Mouse (Mus musculus) inflammation-experienced regulatory T-cells, adult 6 months (primary cell): Measurements from ENCODE around the gene P3h2. TPM values are rescaled to one million over a fixed set of nuclear protein-coding genes. Genes with fewer than 3 reads are reported as not detected.

ENCODE experiments used
- ATAC-seq: one replicate; pipeline ENCODE4 v1.8.0; 2017
- polyA plus RNA-seq, 3 experiments: library from polyadenylated mRNA; unstranded; fragments of 100-300 nt; shearing (Covaris generic); gene quantifications; one replicate each; pipeline ENCODE4 v1.2.1; 2017

P3h2 gene
- polyA plus RNA-seq, 3 experiments from 2014 or later, result 0.29 TPM; not detected in 2

DNA sequence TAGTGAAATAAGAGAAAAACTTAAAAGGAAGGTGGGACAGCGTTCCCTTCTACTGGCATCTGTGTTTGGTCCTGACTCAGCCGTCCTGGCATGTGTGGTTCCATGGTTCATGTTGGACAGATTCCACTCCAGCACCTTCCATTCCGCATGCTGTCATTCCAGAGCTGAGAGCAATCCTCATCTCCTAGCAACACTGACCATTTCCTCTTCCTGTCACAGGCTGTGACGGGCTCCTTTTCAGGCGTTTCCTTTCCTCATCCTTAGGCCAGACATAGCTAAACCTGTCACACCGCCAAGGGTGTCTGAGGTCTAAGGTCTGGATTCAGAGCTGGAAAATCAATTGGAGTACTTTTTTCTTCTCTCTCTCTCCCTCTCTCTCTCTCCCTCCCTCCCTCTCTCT lies 40.5 kb downstream of the P3h2 start:
- no peak for ATAC-seq

DNA sequence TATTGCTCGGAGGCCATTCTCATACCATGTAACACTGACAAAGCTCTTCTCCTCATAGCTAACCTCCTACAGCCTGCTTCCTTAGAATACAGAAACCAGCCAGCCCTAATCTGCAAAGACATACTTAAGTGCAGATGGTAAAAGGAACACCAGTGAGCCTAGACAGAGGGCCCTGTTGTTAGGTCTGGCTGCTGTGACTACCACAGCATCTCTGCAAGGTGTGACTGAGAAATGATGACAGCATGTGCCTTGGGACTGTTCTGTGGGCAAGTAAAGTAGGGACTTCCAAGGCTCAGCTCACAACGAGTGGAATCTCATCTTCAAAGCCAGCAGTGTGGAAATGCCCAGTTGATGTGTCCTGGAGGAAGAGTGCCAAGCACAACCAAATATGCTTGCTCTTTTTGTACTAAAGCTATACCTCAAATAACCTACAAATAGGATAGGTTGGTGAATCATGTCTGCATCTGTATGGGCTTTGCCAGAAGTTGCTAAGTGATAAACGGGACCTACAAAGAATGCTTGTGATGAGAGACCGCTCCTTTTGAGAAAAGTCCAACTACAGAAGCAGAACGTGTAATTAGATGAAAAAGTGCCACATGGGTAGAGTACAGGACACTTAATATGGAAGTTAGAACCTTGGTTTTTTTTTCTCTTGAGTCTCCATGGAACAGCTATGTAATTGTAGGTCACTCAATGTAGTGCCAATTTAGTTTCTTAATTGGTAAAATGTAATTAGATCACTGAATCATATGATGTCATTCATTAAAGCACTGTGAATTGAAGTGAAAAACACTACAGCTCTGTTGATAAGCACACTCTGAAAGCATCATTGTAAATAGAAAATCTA lies 45.1 kb downstream of the P3h2 start:
- no peak for ATAC-seq

DNA sequence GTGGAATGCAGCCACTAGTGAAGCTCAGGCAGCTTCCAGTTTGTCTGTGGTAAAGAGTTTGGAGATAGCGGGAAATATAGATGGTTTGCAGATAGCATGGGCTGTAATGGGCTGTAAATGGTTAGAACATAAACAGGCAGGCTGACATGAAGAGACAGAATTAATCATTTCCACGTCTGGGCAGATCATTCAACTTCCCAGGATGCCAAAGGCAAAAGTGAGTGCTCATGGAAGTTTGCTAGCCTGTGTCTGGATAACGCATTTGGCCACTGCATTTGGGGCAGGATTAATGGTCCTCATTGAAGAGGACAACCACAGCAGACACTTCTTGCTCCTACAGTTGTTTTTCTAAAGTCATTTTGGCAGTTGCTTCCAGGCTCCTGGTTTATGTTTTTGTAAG lies 52.0 kb downstream of the P3h2 start:
- no peak for ATAC-seq

DNA sequence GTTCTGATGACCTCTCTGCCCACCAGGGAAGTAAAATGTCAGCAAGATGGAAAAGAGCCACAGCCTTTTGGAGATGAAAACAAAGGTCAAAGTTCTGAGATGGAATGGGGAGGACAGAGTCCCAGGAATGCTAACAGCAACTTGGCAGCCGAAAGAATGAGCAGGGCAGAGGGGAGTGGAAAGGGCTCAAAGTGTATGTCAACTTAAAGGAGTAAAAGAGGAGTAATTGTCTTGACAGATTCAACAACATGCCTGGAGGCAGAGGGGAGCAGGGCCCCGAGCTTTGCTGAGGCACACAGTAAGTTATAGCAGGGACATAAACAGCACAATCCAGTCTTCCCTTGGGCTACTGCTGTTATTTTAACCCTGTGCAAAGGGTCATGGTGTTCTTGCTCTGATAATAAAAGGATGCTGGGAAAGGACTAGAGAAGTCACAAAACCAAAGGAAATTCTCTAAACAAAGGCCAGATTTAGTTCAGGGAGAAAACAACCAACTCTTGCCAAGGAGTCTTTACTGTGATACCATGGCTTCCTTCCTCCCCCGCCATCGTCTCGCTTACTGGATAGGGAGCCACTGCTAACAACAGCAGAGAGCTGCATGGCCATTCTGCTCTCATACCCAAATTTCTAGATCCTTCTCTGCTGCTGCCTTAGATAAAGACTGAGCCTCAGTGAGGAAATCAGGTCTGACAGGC lies 56.0 kb downstream of the P3h2 start:
- ATAC-seq, result no peak

DNA sequence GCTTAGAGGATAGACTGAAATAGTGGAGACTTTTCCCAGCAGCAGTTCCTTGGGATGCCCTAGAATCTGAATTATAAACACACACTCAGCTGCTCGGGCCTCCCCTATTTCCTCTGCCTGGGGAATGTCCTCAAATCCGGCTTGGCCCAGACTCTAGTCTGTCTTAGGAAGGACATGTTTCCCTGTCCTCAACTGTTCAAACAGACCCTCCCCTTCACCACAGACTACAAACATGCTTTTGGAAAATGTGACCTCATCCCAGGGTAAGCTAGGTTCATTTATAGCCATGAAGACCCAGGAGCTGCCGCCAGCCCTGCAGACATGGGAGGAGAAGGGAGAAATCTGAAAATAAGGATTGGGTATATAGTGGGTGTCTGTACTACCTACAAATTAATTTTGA lies 57.7 kb downstream of the P3h2 start:
- no peak for ATAC-seq

DNA sequence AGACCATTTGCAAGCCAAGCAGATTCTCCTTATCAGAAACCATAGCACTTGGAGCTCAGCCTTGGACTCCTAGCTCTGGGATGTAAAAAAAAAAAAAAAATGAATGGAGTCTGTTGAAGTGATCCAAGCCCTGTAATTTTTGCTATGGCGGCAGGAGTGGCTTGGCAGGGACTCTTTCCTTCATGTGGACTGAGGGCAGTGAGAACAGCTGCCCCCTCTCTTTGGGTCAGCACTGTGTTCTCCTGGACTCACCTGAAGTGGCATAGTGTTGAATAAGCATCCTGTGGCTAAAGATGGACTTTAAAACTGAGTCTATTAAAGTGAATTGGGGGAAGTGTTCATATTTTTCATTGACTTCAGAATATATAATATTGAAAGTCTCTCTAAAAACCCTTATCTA lies 58.2 kb downstream of the P3h2 start:
- no peak for ATAC-seq

DNA sequence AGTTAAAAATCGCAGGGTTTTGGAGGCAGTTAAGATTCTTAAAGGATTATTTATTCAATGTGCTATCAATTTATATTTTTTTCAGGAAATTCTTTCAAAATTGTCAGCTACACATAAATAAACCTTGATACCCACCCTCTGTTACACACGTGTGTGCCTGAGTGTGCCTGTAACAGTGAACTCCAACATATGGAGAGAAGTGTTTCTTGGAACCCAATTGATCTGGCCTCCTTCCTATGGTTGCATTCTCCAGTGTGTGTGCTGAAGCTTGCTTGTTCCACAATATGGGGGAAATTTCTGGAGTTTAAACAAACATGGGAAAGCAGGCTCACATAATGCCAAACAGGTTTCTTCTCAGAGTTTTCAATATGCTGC lies 63.7 kb downstream of the P3h2 start:
- no peak for ATAC-seq

DNA sequence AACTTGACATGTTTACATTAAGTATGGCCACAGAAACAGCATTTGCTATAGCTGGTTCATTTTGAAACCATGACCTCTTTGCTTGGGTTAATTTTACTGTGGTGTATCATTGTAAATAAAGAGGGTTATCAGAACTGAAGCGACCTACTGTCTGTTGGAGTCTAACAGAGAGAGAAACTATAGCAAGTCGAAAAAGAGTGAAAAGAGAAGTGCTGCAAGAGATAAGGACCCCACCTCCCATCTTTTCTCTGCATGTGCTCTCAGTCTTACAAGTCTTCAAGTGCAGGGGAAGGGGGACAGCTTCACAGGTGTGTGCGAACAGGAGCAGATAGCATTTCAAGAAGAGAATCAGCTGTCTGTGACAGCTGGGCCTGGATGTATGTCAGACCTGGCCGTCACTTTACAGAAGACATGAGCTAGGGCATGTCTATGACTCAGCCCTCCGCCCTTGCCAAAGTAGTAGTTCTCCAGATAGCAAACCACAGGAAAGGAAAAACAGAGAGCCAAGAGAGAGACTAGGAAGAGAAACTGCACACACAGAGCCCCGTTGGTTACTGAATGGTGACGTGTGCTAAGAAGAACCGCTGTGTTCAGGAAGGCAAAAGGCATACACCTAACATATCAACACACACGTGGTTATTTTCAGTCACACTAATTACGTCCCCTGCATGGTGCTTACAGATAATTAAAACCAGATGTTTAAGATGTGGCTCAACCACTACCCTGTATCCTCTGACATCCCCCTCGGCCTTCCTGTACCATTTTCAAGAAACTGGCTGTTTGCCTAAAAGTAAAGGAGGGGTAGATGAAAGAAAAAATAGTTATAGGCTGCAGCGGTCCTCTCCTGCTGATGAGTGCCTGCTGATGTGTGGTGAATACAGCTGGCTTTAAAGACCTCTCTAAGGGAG lies 64.3 kb downstream of the P3h2 start:
- no peak for ATAC-seq

DNA sequence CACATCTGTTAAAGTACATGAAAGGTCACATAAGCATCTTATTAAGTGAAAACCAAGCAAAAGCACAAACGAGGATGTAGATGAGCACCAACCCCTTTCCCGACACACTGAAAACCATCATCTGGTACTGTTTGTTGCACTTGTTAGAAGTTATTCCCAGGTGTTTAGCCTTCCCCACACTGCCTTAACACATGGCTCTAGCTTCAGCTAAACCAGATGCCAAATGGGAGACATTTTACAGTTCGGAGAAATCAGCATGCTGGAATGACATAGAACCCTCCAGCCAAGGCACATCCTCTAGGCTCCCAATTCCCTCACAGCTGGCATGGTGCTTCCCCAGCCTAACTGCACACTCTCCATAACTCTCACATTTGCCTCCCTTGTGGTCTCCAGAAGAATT lies 66.3 kb downstream of the P3h2 start:
- ATAC-seq, result no peak

DNA sequence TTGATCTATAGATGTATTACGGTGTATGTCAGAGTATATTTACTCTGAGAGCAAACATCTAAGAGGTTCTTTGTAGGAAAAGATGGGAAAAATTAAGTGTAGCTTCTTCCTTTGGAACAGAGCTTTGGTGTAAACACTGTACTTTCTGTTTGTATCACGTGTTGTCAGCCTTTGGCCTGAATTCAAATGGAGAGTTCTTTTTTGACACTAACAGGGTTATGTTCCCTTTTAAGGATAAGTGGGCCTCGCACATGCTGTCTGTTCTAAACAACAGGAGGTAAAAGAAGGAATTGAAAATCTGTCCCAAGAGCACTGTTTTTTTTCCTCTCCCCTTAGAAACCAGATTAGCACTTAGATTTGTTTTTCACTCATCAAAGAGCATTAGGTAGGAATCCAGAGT lies 70.1 kb downstream of the P3h2 start:
- ATAC-seq, result no peak

DNA sequence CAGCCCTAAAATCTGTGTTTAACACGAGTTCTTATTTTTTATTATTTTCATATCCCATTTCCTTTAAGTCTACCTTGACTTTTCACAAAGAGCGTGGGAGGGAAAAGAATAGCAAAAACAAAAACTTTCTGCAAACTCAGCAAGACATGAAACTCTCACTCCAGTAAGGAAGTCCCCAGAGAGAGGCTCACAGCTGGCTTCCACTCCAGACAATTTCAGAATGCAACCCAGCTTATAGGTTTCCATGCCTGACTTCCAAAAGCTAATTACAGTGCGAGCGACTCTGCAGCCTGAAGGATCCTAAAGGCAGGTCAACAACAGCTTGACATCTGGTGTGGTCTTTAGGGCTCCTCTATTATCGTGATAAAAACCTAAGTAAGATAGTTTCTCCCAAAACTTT lies 70.5 kb downstream of the P3h2 start:
- no peak for ATAC-seq

DNA sequence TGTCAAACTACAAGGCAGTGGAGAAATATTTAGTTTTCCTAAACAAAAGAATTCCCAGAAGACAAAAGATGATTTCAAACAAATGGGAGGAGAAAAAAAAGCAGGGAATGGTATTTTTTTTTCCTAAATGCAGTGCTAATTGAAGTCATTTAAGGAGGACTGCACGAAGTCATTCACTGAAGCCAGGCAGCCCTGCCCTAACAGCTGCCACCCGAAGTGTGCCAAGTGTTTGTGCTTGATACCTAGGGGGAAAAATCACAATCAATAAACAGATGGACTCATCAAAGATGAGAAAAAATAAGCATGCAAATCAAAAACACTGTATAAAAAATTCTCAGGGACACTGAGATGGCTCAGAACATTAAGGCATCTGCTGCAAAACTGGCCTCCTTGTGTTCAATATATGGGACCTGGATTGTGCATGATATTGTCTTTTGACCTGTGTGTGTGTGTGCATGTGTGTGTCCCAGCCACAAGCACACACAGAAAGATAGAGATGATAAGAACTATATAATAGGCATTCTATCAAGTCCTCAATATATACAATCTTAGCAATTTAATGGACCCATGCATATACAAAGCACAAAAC lies 76.1 kb downstream of the P3h2 start:
- ATAC-seq, result no peak

DNA sequence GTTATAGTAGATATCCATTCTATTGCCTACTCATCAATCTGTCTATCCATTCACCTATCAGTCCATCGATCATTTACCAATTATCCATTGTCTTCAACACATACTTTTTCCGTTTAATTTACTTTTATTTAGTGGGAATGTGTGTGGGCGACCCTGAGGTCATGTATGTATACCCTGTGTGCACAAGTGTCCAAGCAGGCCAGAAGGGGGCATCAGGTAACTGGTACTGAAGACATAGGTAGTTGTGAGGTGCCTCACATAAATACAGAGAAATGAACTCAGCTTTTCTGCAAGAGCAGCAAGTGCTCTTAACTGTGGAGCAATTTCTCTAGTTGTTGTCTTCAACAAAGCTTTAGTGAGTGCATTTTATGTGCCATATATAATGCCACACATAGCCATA lies 79.2 kb downstream of the P3h2 start:
- ATAC-seq, result no peak

DNA sequence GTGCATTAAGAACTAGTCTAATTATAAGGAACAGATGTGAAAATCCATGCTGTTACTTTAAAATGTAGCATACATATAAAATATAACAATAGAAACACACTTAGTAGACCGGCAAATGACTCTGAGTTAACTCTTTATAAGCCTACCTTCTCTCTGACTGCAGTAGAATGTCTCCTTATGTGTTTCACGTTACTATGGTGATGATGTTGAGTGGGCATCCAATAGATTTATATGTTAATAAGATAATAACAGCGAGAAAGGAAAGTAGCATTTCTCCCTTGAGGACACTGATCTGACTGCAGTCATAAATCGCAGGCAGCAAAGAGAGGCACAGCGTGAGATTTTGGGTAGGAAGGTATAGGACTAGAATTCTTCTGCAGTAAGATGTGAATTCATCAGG lies 81.0 kb downstream of the P3h2 start:
- no peak for ATAC-seq

DNA sequence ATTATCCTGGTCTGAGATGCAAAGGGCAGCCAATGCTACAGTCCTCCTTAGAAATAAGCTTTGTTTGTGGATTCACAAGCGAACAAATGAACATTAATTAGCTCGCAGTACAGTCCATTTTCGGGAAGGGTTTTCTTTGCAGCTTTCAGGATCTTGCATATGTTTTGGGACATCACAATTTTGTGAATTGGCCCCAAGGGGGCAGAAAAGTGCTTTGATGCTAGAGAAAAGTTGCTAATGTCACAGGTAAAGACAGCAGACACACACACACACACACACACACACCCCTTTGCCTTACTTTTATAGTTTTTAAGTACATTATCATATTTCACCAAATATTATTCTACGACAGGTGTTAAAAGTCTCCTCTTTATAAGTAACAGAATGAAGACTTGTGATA lies 82.2 kb downstream of the P3h2 start:
- ATAC-seq, result no peak

DNA sequence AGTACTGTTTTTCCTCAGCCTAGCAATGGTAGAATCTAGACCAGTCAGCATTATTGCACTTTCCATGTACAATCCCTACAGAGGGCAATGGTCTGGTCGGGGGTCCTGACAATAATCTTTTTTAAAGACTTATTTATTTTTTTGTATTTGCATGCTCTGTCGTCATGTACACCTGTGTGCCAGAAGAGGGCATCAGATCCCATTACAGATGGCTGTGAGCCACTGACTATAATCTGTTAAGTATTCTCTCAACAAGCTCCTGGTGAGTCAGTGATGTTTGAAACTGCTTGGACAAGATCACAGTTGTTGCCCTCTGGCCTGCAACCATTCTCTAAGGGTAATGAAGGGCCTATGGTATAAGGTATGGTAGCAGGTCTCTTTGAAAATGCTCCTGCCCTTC lies 83.8 kb downstream of the P3h2 start:
- ATAC-seq, result no peak

DNA sequence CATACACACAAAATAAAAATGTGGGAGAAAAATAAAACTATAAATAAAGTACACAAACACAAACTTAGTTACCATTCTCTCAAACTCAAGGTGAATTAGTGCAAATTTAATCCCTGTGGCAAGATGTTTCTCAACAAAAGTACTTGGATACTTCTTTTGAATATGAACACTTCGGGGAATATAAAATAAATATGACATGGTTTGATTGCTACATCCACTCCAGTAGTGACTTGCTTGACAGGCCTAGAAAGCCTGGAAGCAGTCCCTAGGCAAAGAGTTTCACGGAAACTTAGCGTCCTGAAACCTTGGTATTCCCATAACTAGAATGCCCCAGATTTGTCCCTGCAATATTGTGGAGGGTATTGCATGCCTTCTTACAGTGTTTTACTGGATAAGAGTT lies 99.8 kb downstream of the P3h2 start:
- no peak for ATAC-seq

DNA sequence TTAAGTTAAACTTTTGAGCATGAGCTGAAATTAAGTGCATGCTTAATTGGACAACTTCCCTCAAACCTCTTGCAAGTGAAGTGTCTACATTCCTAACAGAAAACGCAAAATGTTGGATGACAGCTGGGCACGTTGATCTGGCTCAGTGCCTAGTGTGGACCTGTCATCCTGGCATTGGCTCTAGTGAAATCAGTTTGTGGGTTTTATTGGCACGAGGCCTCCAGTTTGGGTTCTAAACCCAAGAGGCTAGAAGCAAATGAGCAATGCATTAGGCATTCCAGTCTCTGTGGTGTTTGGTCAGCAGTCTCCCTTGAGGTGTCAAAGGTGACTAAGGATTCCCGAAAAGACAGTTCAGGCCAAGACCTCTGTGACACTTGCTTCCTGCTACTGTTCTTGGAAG lies 102.3 kb downstream of the P3h2 start:
- ATAC-seq, result no peak

DNA sequence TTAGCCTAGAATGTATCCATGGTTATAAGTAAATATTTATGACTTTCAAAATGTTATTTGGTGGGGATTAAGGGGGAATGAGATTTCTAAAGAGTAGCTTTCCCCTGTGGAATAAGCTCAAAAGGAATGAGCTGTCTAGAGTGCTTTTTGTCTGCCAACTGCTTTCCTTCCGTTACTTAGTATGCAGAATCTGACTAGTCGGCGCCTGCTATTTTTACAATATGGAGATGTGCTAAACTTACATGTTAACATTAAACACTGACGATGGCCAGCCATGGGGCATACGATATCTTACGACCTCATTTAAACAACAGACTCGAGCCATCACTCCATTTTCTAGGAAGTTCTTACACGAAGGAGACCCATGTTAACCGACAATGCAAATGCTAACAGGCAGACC lies 102.7 kb downstream of the P3h2 start:
- ATAC-seq, result no peak

DNA sequence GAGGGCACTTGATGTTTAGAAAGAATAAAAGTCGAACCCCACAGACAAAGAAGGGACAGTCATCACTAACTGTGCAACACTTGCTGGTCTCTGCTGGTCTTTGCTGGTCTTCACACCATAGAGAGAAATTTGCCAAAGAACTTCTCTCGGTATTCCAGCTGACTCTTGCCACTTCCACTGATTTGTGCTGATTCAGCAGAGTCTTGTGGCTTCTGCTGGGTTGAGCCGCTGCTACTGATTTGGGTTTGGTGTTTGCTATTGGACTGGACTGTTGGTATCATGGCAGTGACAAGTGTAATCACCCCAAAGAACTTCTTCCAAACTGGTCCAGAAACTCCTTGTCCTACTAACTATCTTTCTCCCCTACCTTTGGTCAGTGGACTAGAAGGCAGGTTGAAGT lies 111.0 kb downstream of the P3h2 start:
- ATAC-seq, result no peak

DNA sequence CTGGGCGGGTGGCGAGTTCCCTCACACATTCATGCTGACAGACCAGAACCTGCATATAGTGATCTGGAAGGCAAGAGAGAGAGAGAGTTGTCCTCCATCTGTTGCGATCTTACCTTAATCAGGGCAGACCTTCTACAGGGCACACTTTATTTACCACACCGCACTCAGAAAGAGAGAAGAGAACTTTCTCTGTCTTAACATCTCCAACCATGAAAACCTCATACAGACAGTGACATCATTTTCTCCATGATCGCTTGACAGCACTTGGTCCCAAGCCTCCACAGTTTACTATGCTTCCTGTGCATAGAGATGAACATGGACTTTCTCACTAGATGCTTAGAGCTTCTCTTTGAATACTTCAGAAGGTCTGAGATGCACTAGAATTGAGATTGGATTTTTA lies 118.4 kb downstream of the P3h2 start:
- no peak for ATAC-seq

DNA sequence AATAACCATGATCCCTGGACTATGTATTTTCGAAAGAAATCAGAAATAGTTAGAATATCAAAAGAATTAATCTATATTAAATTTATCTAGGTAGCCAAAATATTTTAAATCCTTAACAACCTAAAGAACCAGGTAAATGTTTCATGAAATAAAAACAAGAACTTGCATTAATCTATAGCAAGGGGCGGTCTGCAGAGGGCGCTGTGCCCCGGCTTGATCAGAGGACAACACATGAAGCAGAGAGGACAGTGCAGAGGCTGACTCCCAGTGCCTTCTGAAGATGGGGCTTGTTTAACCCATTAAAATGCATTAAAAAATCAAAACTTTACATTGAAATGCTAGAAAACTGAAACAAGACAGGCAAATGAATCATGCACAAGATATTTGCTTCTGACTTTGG lies 121.9 kb downstream of the P3h2 start:
- no peak for ATAC-seq

DNA sequence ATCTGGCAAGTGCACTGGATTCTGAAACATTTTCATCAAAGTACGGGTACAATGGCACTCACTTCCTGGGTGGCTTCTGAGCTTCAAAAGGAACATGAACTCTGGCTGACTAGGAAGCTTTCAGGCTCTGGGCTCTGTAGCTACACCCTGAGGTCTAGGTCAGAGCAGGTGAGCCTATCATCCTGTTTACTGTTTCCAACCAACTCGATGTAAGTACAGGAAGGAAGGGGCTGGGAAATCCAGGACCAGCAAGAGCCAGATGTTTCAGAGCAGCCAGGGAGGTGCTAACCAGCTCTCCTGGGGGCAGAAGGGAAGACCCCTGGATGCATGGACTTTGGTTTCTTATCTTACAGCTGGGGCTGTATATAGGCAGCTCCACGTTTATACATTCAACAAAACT lies 126.5 kb downstream of the P3h2 start:
- ATAC-seq, result no peak
